Mouse (Mus musculus) right cerebral cortex, postnatal 14 days (tissue): ENCODE measurements around the gene Plppr1.

ENCODE experiments used
- DNase-seq: peaks from one replicate; pipeline ENCODE4 v3.0.0; 2022

Plppr1 gene

DNA sequence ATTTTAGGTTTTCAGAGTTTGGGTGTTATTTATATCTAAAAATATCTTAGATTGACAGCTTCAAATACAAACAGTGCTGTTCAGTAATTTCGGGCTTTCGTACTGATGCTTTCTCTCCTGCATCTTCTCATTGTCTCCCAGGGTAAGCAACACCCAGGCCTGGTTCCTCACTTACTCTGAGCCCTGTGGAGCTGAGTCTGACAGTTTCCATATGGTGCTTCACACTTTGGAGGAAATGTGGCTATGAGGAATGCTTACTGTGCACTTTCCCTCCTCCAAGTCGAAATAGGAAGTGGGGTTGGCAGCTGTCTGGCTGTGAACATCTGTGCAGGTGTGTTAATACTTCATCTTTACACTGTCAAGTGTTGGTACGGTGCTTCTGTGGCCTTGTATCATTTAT is 85.7 kb downstream of the Plppr1 start:
- DNase-seq: no peak

DNA sequence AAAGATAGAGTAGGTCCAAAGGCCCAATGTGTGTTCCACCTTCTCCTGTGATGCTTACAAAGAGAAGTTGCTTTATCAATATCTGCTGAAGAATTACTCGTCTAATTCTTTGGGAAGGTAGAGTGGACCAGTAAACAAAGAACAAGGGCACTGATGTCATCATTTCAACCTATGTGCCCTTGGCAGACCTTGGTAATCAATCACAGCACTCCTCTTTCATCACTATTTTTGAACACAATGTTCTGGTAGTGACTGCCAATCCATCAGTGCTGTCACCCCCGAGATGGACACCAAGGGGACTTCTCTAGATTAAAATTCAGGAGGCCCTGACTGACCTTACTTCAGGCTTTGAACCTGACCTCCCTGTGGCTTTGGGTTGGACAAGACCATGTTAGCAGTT is 89.7 kb downstream of the Plppr1 start:
- DNase-seq: no peak

DNA sequence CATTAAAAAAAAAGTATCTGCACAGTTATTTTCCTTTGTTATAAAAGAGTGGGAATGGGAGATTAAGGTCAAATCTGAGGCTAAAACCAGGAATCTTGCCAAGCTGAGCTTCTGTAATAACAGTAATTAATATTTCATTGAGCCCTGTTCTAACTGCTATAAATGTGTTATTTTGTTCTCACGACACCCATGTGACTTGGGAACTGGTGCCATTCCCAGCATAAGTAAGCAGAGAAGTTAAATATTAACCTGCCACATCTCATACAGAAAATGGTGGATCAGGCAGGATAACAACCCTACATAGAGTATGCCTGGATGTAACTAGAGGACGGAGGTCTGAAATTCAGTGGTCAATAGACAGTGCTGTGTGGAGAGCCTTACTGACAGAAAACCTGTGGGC is 90.2 kb downstream of the Plppr1 start:
- DNase-seq: no peak

DNA sequence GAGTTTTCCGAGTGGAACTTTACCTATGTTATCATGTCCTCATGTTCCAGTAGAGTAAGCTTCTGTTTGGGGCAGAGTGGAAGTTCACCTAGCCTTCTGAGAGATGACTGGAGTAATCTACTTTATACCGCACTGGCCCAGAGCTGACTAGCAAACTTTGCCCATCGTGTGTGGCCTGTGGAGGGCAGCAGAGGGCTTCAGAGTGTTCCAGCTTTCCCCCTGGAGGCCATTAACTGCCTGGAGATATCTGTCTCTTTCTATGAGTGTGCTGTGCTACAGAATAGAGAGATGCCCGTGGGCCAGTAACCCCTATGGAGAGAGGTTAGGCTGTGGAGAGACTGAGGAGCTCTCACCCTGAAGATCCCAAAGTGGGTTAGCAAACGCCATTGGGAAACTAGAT is 94.8 kb downstream of the Plppr1 start:
- DNase-seq: peak; percentile 71

DNA sequence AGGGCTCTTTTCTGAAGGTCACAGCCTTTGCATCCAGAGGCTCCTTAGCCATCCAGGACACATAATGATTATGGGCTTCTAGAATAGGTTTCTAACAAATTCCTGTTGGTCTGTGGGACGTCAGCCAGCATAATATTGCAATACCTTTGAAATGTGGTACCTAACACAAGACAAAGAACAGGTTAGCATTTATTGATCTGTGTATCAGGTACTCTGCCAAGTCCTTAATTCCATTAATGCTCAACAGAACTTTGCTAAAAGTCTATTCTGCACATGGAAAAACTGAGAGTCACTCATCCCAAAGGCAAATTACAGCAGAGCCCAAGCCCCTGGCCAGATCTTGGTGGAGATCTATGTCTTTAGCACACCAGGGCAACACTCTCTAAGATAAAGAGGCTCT is 97.7 kb downstream of the Plppr1 start:
- DNase-seq: no peak

DNA sequence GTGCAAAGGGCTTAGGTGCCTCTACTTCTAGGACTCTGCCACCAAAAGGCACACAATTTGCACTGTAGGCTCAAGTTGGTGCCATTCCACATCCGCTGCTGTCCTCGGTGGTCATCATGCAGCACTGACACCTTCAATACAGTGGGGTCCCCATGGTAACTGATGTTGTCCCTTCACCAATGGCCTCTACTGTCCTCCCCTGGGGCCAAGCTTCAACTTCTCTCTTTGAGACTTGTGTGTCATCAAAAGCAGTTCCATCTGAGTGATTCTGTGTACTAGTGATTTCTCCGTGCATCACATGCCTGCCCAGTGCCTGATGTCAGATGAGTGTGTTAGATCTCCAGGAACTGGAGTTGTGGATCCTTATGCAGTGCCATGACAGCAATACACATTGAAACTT is 104.2 kb downstream of the Plppr1 start:
- DNase-seq: no peak

DNA sequence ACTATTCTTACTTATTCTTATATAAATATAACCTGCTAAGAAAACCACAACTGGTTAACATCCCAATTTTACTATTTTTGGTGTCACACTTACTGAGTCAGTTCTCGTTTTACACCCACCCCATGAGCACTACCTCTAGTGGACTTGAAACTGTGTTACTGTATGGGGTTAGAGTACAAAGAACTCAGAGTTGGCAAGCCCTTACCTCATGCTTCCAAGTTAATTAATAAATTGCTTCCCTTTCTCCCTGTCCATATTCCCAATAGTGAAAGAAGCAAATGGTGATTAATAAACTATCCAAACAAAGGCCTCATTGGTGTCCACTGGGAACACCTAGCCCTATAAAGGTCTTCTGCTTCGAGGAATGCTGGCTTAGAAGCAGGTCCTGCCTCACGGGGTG is 107.3 kb downstream of the Plppr1 start:
- DNase-seq: no peak

DNA sequence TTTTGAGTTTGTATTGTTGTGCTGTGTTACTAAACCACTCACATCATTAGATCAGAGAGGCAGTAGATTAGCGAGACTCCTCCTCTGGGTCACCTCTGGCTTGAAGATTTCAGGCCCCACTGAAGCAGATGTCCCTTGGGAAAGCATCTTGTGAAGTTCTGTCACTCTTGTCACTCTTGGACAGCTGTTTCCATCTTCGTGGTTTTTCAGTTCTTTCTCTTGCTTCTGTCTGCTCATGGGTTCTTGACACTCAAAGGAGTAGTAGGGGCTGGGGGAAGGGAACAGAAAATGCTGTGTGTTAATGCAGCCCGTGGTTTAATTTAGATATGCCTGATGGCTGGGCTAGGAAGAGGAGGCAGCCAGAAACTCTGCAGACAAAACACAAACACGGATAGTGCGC is 108.0 kb downstream of the Plppr1 start:
- no peak for DNase-seq

DNA sequence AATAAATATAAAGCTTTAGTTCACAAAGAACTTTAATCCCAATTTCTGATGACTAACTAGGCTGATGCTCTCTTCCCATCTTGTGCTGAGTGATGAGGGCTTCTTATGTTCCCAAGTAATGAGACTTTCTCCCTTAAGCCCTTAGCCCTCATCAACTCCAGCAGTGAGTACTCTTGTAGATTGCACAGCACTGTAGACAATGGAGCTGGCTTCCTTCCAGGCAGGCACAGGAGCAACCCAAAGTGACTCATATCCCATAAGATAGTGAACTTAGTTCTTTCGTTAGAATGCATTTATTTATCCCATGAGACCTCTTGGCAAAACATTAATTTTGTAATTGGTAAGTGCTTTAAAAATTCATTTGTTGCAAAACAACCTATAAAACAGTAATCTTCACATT is 110.4 kb downstream of the Plppr1 start:
- DNase-seq: no peak

DNA sequence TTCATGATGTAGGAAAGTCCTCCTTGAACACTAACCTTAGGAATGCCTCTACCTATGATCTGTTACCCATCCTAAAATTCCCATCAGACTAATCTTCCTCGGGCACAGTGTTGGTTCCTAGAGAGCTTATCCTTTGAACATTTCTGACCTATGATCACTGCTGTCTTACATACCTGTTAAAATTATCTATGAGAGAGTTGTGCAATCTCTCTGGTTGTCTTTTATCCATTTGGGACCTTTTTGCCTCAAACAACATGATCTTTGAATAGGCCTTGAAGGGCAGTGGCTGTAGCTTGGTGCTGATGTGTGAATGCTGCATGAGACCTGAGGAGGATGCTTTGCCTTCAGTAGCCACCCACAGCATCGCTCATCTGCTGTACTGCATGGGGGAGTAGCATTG is 119.0 kb downstream of the Plppr1 start:
- DNase-seq: no peak

DNA sequence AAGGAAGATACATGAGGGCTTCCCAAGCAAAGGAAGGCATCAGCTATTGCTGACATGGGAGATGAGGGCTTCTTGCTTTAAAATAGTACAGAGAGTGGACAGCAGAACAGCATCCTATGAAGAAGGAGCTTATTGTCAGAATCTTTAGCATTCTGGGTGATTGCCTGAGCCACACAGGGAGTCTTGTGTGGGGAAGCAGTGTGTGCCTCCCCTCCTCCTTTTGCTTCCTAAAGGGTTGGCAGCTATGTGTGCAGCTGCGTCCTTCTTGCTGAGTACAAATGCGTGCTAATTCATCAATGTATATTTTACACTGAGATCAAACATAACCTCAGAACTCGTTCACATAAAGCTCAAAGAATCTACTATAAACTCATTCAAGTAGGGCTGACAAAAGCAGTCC is 119.8 kb downstream of the Plppr1 start:
- DNase-seq: no peak

DNA sequence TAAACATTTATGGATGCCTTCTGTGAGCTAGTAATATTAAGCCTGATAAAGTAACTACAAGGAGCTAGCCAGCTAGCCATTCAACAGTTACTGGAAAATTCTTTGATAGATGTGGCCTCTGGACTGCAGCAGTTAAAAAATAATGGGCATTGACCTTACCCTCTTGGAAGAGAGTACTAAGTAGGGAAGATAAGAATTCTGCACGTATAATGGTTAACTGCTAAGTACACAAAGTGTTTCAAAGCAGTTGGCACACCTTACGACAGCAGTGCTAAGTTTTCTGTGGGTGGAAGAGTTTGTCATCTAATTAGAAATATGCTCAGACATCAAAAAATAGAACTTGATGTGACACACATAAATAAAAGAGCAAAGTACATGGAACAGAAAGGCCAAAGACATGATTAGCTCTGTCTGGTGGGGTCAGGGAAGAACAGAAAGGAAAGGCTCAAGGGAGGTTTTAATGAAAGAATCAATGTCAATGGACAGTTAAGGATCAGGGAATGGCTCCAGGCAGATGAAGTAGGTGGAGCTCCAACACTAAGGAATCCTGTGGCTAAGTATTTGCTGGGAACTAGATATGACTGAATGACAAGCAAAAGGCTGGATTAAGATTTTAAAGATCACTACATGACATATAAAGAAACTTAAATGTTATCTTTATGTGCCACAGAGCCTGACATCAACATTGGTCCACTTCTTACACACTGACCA is 120.6 kb downstream of the Plppr1 start:
- no peak for DNase-seq

DNA sequence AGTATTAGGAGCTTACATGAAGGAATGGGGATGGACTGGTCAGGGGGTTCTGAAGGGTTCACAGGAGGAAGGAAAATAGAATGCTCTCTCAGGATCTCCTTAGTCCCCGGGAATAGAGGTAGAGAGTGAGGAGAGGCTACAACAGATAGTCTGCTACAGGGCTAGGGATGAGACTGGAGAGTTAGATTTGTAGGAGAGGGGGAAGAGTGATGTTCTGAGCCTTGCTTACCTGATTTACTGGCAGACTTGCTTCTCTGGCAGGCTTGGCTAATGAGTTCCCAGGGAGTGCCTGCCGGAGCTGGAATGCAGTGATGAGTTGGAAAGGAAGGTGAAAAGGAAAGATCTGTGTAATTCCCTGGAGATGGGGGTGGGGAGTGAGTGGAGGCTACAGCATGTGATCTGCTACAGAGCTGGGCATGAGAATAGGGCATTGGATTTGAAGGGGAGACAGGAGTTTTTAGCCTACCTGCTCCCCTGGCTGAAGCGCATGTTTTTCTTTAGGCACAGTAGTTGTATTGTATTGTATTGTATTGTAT is 131.0 kb downstream of the Plppr1 start:
- DNase-seq: no peak

DNA sequence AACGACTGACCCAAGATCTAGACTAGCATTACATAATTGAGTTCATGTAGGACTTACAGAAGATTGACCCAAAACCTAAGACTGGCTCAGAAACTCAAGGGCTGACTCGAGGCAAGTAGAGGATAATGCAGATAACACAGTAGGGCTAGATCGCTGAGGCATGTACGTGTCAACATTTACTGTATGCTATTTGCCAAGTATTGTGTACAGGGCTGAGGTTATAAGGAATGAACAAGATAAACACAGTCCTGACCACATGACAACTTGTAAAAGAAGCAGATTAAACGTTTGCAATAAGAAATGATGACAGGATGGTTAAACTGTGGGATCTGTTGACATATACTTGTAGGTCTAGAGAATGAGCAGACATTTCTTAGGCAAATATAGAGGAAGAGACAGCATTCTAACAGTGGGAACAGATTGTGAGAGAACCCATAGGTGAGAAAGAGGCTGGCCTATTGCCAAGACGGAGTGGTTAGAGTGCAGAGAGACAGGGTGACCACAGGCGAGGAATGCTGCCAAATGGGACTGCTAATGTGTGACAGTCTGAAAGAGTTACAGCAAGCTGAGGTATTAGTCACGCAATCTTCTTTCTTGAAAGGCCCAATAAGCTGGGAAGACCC is 138.2 kb downstream of the Plppr1 start:
- peak; percentile 10 for DNase-seq

DNA sequence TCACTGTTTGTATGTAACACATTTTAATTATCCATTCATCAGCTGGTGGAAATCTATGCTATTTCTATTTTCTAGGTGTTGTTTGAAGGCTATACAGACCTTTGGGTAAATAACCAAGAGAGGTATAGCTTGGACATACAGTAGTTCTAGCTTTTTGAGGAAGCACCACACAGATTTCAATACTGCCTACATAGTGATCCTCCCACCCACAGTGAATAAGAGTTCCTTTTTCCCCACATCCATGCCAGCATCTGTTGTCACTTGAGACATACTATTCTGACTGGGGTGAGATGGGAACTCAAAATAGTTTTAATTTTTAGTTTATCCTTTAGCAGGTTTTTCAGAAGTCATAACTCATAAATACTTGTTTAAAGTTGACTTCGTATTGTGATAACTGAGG is 151.4 kb downstream of the Plppr1 start:
- DNase-seq: no peak

DNA sequence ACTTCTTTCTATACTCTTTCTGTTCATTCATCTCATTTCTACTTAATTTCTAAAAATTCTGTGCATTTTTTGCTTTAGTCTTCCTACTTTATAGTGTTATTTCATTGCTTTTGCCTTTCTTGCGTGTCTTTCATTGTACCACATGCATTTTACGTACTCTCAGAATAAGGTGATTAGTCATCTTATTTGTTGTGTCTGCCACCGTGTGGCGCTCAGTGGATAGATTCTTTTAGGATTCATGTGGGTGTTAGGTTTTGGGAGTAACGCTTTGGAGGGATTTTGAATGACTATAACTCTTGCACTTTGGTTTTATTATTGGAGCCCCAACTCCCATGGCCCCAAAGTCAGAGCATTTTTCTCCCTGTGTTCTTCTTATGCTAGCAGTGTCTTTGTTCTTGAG is 152.5 kb downstream of the Plppr1 start:
- DNase-seq: no peak

DNA sequence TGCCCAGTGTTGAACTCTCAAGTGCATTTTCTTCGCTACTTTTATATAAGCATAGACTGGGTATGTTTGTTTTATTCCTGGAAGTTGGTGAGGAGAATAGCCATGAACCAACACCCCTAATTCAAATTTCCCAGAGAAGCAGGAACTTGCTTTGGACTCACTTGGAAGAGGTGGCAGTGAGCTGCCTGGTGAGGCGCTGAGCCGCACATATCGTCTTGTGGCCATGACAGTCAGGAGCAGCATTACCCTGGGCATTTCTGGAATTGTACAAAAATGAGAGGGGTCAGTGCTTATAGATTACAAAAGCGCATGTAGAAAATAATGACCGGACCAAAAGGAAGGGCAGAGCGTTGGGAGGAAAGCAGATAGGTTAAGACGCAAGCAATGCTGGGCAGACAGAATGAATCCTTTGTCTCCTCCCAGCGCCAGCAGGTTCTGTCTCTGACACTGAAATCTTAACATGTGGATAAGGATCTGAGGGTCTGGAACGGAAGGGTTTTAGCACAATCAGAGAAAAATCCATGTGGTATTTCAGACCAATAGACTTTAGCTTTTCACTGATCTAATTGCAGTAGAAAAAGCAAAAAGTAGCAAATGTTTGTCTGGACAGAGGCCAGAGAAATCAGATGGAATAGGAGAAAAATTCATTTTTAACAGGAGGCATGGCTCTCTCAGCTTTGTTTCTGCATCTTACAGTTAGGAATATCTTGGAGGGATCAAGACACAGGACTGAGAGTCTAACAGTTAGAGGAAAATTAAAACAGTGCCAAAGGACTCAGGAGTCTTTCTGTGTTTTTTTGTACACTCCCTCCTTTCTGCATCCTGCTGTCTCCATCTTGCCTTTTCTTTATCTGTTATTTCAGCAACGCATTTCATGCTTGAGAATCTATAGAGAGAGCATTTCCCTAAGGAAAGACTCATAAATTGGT is 153.8 kb downstream of the Plppr1 start:
- DNase-seq: no peak

DNA sequence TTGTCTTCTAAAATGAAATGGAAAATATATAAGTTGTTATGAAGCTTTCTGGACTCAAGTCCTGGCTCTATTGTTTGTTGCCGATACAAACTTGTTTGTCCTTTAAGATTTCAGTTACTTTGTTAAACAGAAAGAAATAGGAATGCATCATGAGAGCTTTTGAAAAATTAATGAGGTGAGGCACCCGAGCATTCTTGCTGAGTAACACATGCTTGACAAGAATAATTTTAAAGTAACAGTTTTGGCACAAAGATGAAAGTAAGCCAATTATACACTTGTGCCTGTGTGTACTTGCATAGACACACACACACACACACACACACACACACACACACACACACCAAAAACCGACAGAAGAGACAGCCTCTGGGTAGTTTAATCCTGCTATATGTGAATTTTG is 155.3 kb downstream of the Plppr1 start:
- DNase-seq: no peak

DNA sequence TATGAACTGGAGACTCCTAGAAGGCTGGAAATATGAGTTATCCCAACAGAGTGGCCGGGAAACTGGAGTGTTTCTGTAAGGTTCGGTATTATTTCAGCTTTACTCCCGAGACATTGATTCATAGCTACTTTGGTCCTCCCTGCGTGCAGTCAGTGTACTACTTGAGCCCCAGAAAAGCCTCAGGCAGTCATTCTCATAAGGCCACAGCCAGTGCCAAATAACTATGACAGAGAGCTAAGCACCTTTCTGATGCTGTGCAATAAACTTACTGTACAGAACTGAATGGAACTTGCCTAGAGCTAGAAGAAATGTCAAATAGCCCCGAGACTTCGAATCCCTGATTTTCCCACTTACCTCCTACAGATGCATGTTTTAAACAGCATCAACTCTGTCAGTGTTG is 164.4 kb downstream of the Plppr1 start:
- no peak for DNase-seq

DNA sequence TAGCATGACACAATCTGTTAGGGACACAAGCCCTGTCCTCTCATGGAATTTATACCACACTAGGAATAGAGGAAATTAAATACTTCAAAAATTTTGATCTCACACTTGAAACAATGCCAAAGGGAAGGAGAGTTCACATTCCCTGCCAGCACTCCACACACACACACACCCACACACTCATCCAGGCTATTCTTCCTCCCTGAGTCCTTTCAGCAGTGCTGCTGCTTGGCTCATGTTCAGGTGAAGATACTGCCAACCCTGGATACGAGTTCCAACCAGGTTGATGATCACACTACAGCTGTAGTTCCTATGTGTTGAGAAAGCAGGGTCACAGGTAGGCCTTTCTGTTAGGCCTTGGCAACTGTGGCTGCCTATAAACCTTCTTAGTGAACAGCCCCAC is 165.9 kb downstream of the Plppr1 start:
- no peak for DNase-seq

DNA sequence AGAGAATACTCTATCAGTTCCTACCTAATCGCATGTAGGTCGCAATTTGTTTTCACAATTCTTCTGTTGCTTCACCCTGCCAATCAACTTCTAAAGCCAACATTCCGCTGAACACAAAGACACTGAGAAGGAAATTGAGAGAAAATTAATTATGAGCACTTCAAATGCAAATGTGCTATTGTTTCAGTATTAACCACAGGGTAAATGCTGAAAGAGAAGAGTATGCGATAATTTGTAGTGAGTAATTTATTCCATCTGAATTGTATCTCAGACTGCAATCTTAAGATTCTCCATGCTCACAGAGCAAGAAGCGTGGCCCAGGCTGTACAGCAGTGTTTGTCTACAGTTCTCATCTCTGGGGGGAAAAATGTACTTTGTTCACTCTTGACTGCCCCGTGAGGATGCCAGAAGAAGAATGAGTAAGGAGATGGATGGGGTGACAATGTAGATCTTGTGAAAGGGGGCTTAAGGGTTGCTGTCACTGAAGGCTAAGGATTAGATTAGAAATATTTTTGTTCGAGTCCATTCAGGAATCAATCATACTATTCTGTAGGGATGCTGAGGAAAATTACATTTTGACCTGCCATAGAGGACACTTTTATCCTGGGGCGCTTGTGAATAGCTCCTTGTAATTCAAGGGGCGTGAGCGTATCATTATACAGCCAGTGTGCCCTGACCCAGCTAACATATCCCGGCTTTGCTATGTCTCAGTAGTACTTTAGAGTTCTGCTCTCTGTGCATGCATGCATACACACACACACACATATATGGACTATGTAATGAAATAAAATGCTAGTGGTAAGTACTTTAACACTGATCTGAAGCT is 173.3 kb downstream of the Plppr1 start:
- no peak for DNase-seq

DNA sequence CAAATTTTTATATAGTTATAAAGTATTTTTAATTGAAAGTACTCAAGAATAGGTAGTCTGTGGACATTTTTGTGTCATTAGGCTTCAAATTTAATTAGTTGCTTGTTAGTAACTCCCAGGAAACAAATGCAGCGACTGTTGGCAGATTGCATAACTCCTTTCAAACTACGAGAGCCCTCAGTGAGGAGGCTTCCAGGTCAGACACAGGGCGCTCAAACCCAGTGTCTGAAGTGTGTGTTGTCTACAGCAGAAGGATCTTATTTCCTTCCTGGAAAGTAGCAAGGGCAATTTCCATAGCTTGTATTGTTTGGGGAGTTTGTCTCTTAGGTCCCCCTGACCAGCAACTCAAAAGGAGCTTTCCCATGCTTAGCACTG is 173.9 kb downstream of the Plppr1 start:
- no peak for DNase-seq

DNA sequence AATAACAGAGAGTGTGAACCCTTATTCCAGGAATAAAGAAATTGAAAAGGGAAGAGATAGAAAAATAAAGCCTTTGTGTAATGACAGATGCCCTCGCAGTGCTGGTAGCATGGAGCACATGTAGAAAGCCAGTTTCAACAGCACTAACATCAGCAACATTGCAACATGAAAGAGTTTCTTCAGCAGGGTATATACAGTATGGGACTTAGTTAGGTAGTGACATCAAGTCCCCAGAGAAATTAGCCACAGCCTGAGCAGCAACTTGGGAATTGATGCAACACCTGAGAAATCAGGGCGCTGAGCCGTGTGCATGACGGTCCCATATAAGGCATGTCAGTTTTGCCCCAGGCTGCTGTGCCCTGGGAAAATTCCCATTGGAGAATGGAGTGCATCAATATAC is 179.0 kb downstream of the Plppr1 start:
- no peak for DNase-seq
